Mouse (Mus musculus): ENCODE data around the gene Ddx1. TPM values are rescaled to one million over a fixed set of nuclear protein-coding genes. Genes with fewer than 3 reads are reported as not detected.

The Ddx1 gene
- total and polyA plus RNA-seq, 3 experiments = 75.8 to 242 (median 117) TPM

GRCm38 (mm10) chr12:13209692-13210377, 39.2 kb downstream of the Ddx1 start:
- H3K36me3 ChIP-seq (replicated peaks in 1 of 2; ENCODE audit: control insufficient read depth in 1 of 2, insufficient read depth in 1 of 2, low read length in 1 of 2) = no peaks in the 10 kb centered on the region
- no peak overlapping the region for H3K27ac ChIP-seq (ENCODE audit: insufficient read depth, low read depth)
- no peaks in the 10 kb centered on the region for H3K9me3 ChIP-seq (replicated peaks; ENCODE audit: low read length)
- H3K9ac ChIP-seq (ENCODE audit: insufficient read depth, low read depth) = no peak overlapping the region
- TF ChIP-seq JUN (IDR thresholded peaks at IDR 0.05; ENCODE audit: insufficient read depth, low read depth, low read length) (no peak), TCF12 (IDR thresholded peaks at IDR 0.05; ENCODE audit: low read depth, low read length) (no peak), TBP (conservative IDR thresholded peaks at IDR 0.05; ENCODE audit: low read depth, low read length) (no peak), SIN3A (IDR thresholded peaks at IDR 0.05; ENCODE audit: low read length) (no peak), KAT2A (IDR thresholded peaks at IDR 0.05; ENCODE audit: insufficient replicate concordance, low read length) (no peak), CHD2 (IDR thresholded peaks at IDR 0.05; ENCODE audit: low read length) (no peak), POLR2A (IDR thresholded peaks at IDR 0.05; ENCODE audit: low read depth, low read length) (no peak), USF1 (IDR thresholded peaks at IDR 0.05; ENCODE audit: low read depth, low read length) (no peak)
- no peak overlapping the region for H3K4me2 ChIP-seq (ENCODE audit: insufficient read depth, low read depth, poor library complexity, severe bottlenecking)
- H3K4me3 ChIP-seq (replicated peaks in 1 of 3; ENCODE audit: low read depth in 2 of 3, low read length in 2 of 3, poor library complexity in 1 of 3) = no peak overlapping the region
- in situ Hi-C loops (cut with MboI; ENCODE audit: low pct_ligation_motif_present, low pct_unique_long_range_greater_than_20kb, low sequenced_read_pairs) (loop anchor here (10.0 to 25.0 kb wide), 3 partner anchors 423 to 785 kb away; no protein-coding TSS in a partner anchor), dilution Hi-C loops (cut with MboI; ENCODE audit: extremely low pct_ligation_motif_present, extremely low pct_unique_long_range_greater_than_20kb, low sequenced_read_pairs) (no loop called here)
- H3K4me1 ChIP-seq (ENCODE audit: control insufficient read depth in 1 of 2, insufficient read depth in 2 of 2) = no peaks in the 10 kb centered on the region
- no peaks in the 10 kb centered on the region for H3K27me3 ChIP-seq (replicated peaks)
- DNase-seq (ENCODE audit: extremely low read depth) = no peak
- H3K79me2 ChIP-seq (replicated peaks; ENCODE audit: control insufficient read depth, extremely low read depth, insufficient read depth, poor library complexity, severe bottlenecking) = no peaks in the 10 kb centered on the region

- no peaks in the 10 kb centered on the region for H3K79me2 ChIP-seq (replicated peaks; ENCODE audit: control insufficient read depth, extremely low read depth, insufficient read depth, poor library complexity, severe bottlenecking)
- TF ChIP-seq JUND (conservative IDR thresholded peaks at IDR 0.05; ENCODE audit: low read depth, low read length) (no peak), CTCF (conservative IDR thresholded peaks at IDR 0.05 in 1 of 2, IDR thresholded peaks at IDR 0.05 in 1 of 2; ENCODE audit: low read depth in 2 of 2, low read length in 2 of 2) (no peak), MXI1 (IDR thresholded peaks at IDR 0.05; ENCODE audit: low read depth, low read length) (no peak), GABPA (IDR thresholded peaks at IDR 0.05; ENCODE audit: insufficient replicate concordance, low read depth, low read length) (no peak), ELF1 (IDR thresholded peaks at IDR 0.05; ENCODE audit: low read depth, low read length) (no peak), E2F4 (IDR thresholded peaks at IDR 0.05; ENCODE audit: insufficient replicate concordance, low read depth, low read length) (no peak), JUN (IDR thresholded peaks at IDR 0.05; ENCODE audit: insufficient read depth, low read depth, low read length) (no peak), TBP (conservative IDR thresholded peaks at IDR 0.05; ENCODE audit: low read depth, low read length) (no peak), ZMIZ1 (IDR thresholded peaks at IDR 0.05; ENCODE audit: low read depth, low read length) (no peak), ETS1 (conservative IDR thresholded peaks at IDR 0.05; ENCODE audit: low read depth, low read length) (no peak), MEF2A (IDR thresholded peaks at IDR 0.05; ENCODE audit: borderline replicate concordance, low read depth, low read length) (no peak), POLR2AphosphoS2 (IDR thresholded peaks at IDR 0.05; ENCODE audit: low read depth, low read length) (no peak), SMC3 (IDR thresholded peaks at IDR 0.05; ENCODE audit: low read depth, low read length) (no peak)
- H3K4me3 ChIP-seq (replicated peaks in 1 of 3; ENCODE audit: low read depth in 2 of 3, low read length in 2 of 3, poor library complexity in 1 of 3) = no peak overlapping the region
- no peak overlapping the region for H3K4me2 ChIP-seq (ENCODE audit: insufficient read depth, low read depth, poor library complexity, severe bottlenecking)
- H3K36me3 ChIP-seq (replicated peaks in 1 of 2; ENCODE audit: control insufficient read depth in 1 of 2, insufficient read depth in 1 of 2, low read length in 1 of 2) = no peaks in the 10 kb centered on the region
- in situ Hi-C loops (cut with MboI; ENCODE audit: low pct_ligation_motif_present, low pct_unique_long_range_greater_than_20kb, low sequenced_read_pairs) = loop anchor here (25.0 kb wide), 1 partner anchor 422 kb away; no protein-coding TSS in a partner anchor
- no peaks in the 10 kb centered on the region for H3K4me1 ChIP-seq (ENCODE audit: control insufficient read depth in 1 of 2, insufficient read depth in 2 of 2)
- no peak overlapping the region for H3K27ac ChIP-seq (ENCODE audit: insufficient read depth, low read depth)
- H3K27me3 ChIP-seq (replicated peaks) = no peaks in the 10 kb centered on the region
- dilution Hi-C loops (cut with MboI; ENCODE audit: extremely low pct_ligation_motif_present, extremely low pct_unique_long_range_greater_than_20kb, low sequenced_read_pairs) = no loop called here
- H3K9me3 ChIP-seq (replicated peaks; ENCODE audit: low read length) = no peaks in the 10 kb centered on the region
- no peak overlapping the region for H3K9ac ChIP-seq (ENCODE audit: insufficient read depth, low read depth)
- no peak for DNase-seq (ENCODE audit: extremely low read depth)
These were observed 40.0 kb downstream of the Ddx1 start for GRCm38 (mm10) chr12:13208983-13209451.

All from CH12.LX (cell line).